Mouse (Mus musculus) bone marrow, adult 2 months (tissue): ENCODE measurements at regions not wholly inside any gene's neighbourhood (a gene's known extent, or its start where the extent isn't known, plus 50 kb on each side); places are given as distances from the start of the nearest gene placed in this dataset.

Experiments
- H3K27ac ChIP-seq: fragments of 200-500 bp; 2 replicates; pipeline ENCODE4 v1.5.1; 2012; ENCODE audit warnings: low read depth, mild to moderate bottlenecking, control low read depth, inconsistent platforms, low read length; ENCODE audit not compliant: control insufficient read depth, poor library complexity, insufficient read depth
- H3K4me1 ChIP-seq: fragments of 200-500 bp; 2 replicates; pipeline ENCODE4 v1.6.1; 2011; ENCODE audit warnings: low read length; ENCODE audit not compliant: control insufficient read depth, insufficient read depth
- H3K4me3 ChIP-seq: fragments of 200-500 bp; replicated peaks from 2 replicates; pipeline ENCODE3; 2011; ENCODE audit warnings: mild to moderate bottlenecking, low read depth, low read length, control low read depth; ENCODE audit not compliant: control insufficient read depth
- CTCF ChIP-seq: fragments of 200-500 bp; IDR thresholded peaks from 2 replicates; pipeline ENCODE4 v1.5.1; 2011; ENCODE audit warnings: low read length, control low read depth; ENCODE audit not compliant: control insufficient read depth, insufficient read depth
- POLR2A ChIP-seq: fragments of 200-500 bp; IDR thresholded peaks from 2 replicates; pipeline ENCODE4 v1.6.1; 2011; ENCODE audit warnings: low read depth, mild to moderate bottlenecking, control low read depth, low read length, borderline replicate concordance; ENCODE audit not compliant: control insufficient read depth
- WGBS: fragments of 180-500 bp; shearing (Covaris S2); methylation state at CpG from one replicate; pipeline ENCODE4 v1.1.7; 2018; 5-methylcytosine and 5-hydroxymethylcytosine counted together

DNA sequence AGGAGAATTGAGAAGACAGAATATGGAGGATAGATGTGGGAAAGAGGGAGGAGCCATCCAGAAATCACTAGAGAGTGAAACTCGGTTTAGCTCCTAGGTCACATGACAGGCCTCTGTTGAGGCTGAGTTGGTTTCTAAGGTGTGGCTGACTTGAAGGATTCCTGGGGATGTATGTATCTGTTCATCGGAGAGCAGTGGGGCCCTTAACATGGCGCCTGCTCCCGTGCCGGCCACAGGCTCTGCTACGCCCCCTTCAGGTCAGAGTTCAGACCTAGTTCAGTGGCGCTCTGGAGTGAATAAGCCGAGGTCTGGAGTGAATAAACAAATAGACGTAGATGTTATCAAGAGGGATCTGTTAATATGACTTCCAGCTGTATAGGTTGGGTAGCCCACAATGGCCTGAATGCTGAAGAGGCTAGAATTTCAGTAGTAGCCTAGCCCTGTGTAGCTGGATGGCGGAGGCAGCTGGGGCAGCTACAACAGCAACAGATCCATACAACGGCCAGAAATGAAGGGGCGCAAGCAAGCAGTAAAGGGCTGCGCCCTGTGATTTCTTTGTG lies 239.4 kb downstream of the Gm10260 start:
- 86% methylated on average over 13 of the region's 13 CpGs for WGBS

DNA sequence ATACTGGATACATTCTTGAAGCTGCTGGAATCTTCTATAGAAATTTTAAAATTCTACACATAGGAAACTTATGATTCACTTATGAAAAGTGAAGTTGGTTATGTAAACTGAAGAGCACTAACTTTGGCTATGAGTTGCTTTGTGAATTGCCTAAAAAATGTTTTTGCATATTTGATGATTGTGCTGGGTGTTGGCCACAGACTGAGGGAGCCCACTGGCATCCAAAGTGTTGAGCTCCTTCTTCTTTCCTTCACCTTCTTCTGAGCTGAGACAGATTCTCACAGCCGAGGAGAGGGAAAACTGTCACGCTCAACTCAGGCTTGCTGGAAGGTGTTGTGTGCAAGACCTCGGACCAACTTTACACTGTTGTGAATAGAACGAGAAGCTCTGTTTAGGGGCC lies 243.7 kb downstream of the Gm10260 start:
- no peaks in the 10 kb centered on the region for H3K4me1 ChIP-seq
- H3K27ac ChIP-seq = no peak overlapping the region
- WGBS = 86% methylated on average over 4 of the region's 4 CpGs
- TF ChIP-seq CTCF (no peak), POLR2A (no peak)
- H3K4me3 ChIP-seq = no peak overlapping the region

More for the DNA sequence above, 239.4 kb downstream of the Gm10260 start:
- Histone ChIP-seq H3K4me1 (no peaks in the 10 kb centered on the region), H3K4me3 (no peak overlapping the region), H3K27ac (no peak overlapping the region)
- TF ChIP-seq CTCF (no peak), POLR2A (no peak)

DNA sequence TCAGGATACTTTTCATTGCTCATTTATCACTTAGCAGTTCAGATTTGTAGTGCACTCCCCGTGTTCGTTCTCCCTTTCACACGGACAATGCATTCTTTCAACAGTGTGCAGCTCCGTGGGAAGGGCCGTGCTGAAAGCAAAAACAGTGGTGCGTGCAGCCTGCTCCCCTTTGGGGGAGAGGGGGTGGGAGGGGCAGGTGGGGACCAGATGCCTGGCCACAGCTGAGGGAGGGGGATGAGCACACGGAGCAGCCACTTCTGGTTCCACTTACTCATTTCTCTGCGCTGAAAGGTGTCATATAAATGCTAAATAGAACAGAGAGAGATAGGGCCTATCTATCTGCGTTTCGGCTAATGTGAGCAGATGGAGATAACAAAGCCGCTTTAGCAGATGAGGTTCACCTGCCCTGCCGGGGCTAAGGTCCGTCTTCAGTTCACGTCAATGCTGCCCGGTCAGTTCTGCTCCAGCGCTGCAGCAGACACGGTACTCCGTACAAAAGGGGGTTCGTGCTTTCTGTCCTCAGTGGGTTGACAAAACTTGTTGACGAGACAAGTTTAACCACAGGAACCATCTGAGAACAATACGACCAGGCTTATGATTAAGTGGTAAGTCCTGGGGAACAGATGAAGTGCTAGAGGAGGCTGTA lies 245.9 kb downstream of the Gm10260 start:
- 63% methylated on average over 21 of the region's 21 CpGs for WGBS
- Histone ChIP-seq H3K4me3 (no peak overlapping the region), H3K27ac (no peak overlapping the region), H3K4me1 (no peaks in the 10 kb centered on the region)
- no peak for TF ChIP-seq CTCF
- no peak for TF ChIP-seq POLR2A

DNA sequence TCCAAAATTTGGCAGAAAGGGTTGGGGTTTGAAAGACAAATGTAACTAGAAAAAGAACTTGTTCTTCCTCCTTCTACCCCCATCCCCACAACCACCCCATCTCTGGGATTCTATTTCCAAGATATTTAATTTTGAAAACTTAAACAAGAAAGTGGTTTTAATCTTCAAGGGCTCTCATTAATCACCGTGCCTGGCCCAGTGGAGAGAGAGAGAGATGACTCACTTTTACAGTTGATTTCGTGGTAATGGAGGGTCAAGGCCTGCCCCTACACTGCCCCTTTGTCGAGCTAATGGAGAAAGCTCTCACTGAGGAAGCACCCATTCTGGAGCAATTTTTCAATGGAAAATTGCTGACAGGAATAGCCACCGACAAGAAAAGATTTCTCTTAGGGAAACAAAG lies 247.9 kb downstream of the Gm10260 start:
- no peak for TF ChIP-seq CTCF
- no peak for TF ChIP-seq POLR2A
- Histone ChIP-seq H3K27ac (no peak overlapping the region), H3K4me1 (no peaks in the 10 kb centered on the region), H3K4me3 (no peak overlapping the region)
- WGBS = 64% methylated on average over 4 of the region's 4 CpGs

DNA sequence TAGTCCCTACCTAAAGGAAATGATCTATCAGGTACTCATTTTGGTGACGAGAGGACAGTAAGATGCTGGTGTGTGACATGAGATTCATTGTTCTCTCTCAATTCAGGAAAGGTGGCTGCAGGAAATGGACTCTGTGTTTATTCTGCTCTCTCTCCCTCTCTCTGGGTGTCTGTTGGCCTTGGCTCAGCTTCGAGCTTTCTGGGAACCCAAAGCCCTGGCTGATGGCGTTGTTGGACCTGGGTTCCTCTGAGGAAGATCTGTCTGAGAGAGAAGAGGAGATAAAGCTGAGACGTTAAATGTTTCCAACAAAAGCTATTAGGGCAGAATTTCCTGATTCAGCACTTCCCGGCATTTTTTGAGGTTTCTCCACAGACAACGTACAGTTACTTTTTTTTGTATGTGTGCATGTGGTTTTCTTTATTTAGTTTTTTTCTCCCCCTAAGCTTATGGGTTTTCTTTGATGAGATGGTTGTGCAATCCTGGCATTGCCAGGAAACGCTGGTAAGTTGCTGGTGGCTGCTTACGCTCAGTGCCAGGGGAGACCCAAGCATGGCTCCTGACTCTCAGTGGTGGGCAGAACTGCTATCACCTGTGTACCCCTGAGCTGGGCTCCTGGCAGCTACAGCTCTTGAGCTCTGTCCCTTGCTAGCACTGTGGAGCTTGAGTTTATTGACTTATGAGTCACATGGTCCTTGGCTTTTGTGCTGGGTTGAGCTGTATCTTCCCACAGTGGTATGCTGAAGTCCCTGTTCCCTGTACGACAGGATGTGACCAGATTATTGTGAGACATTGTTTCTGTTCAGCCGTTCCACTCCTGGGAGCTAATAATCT lies 249.8 kb downstream of the Gm10260 start:
- Histone ChIP-seq H3K4me1 (no peaks in the 10 kb centered on the region), H3K4me3 (no peak overlapping the region), H3K27ac (no peak overlapping the region)
- 5% methylated on average over 10 of the region's 10 CpGs for WGBS
- no peak for TF ChIP-seq POLR2A
- no peak for TF ChIP-seq CTCF

DNA sequence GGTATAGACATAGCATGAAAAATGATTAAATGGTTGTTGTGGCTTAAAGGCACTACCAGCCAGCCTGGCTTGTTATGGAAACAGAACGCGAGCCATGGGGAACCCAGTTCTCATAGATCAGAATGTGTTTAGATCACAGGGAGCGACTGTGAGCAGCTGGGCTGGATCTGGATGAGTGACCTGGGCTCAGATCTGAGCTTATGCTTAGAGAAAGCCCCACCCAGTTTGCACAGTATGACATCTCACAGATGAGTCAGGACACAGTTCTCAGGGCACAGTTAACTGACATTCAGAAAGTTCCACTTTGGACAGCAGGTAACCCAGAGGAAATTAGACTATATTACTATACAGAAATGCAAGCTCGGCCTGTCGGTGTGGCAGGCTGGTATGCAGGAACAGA lies 255.5 kb downstream of the Gm10260 start:
- H3K4me3 ChIP-seq = no peak overlapping the region
- no peak for TF ChIP-seq POLR2A
- no peak for TF ChIP-seq CTCF
- 86% methylated on average over 5 of the region's 5 CpGs for WGBS
- H3K4me1 ChIP-seq = no peaks in the 10 kb centered on the region
- H3K27ac ChIP-seq = no peak overlapping the region

DNA sequence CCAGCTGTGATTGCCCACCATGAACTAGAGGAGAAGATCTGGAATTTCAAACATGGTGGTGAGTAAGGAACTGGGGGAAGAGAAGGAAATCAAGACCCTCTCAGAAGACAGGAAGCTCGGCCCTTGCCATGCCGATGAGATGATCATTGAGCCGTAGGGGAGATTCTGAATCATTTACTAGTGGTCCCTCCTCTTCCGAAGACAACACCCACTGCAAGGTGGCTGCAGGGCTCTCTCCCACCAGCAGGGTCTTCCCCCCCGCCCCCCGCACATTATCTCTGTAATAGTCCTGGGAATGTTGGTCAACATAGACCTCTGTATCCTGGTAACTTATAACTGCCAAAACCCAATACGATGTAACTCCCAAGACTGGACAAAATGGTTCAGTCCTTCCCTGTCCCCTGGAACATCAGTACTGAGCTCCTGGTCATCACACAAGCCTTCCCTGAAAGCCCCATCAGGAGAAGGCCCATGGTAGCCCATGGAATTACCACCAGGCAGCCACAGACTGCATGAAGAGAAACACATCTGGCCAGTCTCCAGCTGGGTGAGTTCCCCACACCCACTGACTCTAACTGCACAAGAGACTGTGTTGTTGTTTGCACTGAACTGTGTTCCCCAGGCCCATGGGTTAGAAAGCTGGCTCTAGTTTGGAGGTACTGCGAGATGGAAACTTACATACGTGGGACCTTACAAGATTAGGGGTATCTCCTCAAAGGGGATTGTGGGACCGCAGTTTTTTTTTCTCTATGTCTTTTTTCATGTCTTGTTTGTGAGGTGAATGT lies 256.3 kb downstream of the Gm10260 start:
- no peak overlapping the region for H3K27ac ChIP-seq
- H3K4me1 ChIP-seq = no peaks in the 10 kb centered on the region
- WGBS = 90% methylated on average over 10 of the region's 10 CpGs
- H3K4me3 ChIP-seq = no peak overlapping the region
- TF ChIP-seq POLR2A = no peak
- TF ChIP-seq CTCF = no peak

DNA sequence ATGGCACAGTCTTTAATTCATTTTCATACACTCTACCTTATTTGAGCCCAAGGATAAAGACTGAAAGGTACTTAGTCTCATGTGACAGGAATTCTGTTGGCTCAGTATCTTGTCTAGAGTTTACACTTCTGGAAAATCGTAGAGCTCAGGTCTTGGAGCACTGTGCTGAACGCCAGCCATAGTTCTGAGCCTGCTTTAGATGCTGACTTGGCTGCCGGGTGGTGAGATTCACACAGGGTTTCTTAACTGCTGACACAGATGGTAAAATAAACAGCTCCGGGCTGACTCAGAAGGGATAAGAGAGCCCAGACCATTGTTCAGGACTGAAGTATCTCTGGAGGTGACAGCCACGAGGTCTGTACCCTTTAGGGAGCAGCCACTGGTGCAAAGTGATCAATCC lies 257.0 kb downstream of the Gm10260 start:
- WGBS = 76% methylated on average over 5 of the region's 5 CpGs
- no peak overlapping the region for H3K27ac ChIP-seq
- H3K4me3 ChIP-seq = no peak overlapping the region

More for the DNA sequence above, 257.0 kb downstream of the Gm10260 start:
- TF ChIP-seq CTCF (no peak), POLR2A (no peak)
- no peaks in the 10 kb centered on the region for H3K4me1 ChIP-seq
